Mouse (Mus musculus) spleen, postnatal 0 days (tissue): ENCODE results near the gene Adra2c. TPM values are rescaled to one million over a fixed set of nuclear protein-coding genes. Genes with fewer than 3 reads are reported as not detected.

Source experiments
- polyA plus RNA-seq: library from polyadenylated mRNA; unstranded; fragments of >200 nt; fragmentation: Nextera tagmentation; extraction: Ambion mirVana; gene quantifications from 2 replicates; pipeline ENCODE4 v1.2.1, GENCODE M21; 2015

The Adra2c gene
- polyA plus RNA-seq: not detected in 2 replicates

DNA sequence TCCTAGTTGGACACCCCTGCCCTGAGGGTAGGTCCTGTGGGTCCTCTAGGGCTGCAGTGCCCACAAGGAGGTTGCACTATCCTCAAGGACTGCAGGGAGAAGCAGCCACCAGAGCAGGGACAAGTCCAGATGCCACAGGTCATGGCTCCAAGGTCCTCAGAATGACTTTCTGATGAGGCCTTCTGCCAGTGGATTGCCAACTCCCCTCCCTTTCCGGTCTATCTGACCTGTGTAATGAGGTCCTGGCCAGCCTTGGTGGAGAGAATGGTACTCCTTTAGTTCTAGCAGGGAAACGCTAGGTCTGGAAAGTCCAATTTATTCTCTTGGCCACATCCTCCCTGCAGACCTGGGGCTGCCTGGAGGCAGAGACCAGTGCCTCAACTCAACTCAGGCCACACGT is at the start of gene Adra2c:
TSS of gene Adra2c (plus strand) at position 301 of the 400 bp plus-strand sequence.

Other genes with a start within 250 kb of the Adra2c start
- gene Hgfac, start 236.8 kb upstream of the Adra2c start, polyA plus RNA-seq: 0.25 and 0.29 TPM in 2 replicates
- gene Dok7, start 221.6 kb upstream of the Adra2c start, polyA plus RNA-seq: 0.05 and 0.15 TPM in 2 replicates
- gene Lrpap1, start 172.6 kb upstream of the Adra2c start, polyA plus RNA-seq: 49.0 and 54.8 TPM in 2 replicates
- not detected in 2 replicates for gene Hmx1, start 110.8 kb downstream of the Adra2c start, polyA plus RNA-seq
- 2.0 and 3.3 TPM in 2 replicates for gene Cpz, start 247.4 kb downstream of the Adra2c start, polyA plus RNA-seq